Mouse (Mus musculus) thymus, adult 2 months (tissue): ENCODE measurements around the gene Lhfp. TPM values are rescaled to one million over a fixed set of nuclear protein-coding genes. Genes with fewer than 3 reads are reported as not detected.

Experiments
- DNase-seq: peaks from one replicate; pipeline ENCODE4 v3.0.0; 2021
- H3K27ac ChIP-seq: fragments of 200-500 bp; 2 replicates; pipeline ENCODE4 v1.5.1; 2012; ENCODE audit warnings: low read length, control low read depth; ENCODE audit not compliant: control insufficient read depth, insufficient read depth
- H3K27me3 ChIP-seq: fragments of 200-500 bp; 2 replicates; pipeline ENCODE4 v1.6.1; 2012; ENCODE audit warnings: mild to moderate bottlenecking, low read length, moderate library complexity, mixed read lengths; ENCODE audit not compliant: control insufficient read depth, insufficient read depth
- H3K36me3 ChIP-seq: fragments of 200-500 bp; 2 replicates; pipeline ENCODE4 v1.6.1; 2012; ENCODE audit warnings: mild to moderate bottlenecking, low read length, moderate library complexity; ENCODE audit not compliant: control insufficient read depth, insufficient read depth
- H3K4me1 ChIP-seq: fragments of 200-500 bp; replicated peaks from 2 replicates; pipeline ENCODE4 v1.6.1; 2012; ENCODE audit warnings: low read length; ENCODE audit not compliant: control insufficient read depth, insufficient read depth
- H3K4me3 ChIP-seq: fragments of 200-500 bp; 2 replicates; pipeline ENCODE4 v1.5.1; 2012; ENCODE audit warnings: mild to moderate bottlenecking, low read length, control low read depth, moderate library complexity; ENCODE audit not compliant: control insufficient read depth, insufficient read depth
- CTCF ChIP-seq: fragments of 200-500 bp; IDR thresholded peaks from 2 replicates; pipeline ENCODE4 v1.5.1; 2012; ENCODE audit warnings: mild to moderate bottlenecking, control low read depth, low read length, moderate library complexity, borderline replicate concordance; ENCODE audit not compliant: control insufficient read depth, poor library complexity, insufficient read depth; ENCODE audit errors: extremely low read depth
- POLR2A ChIP-seq: fragments of 200-500 bp; IDR thresholded peaks from 2 replicates; pipeline ENCODE4 v1.6.1; 2012; ENCODE audit warnings: mild to moderate bottlenecking, low read length, control low read depth, moderate library complexity; ENCODE audit not compliant: control insufficient read depth, poor library complexity, insufficient read depth; ENCODE audit errors: extremely low read depth
- WGBS: fragments of 180-500 bp; shearing (Covaris S2); methylation state at CpG from one replicate; pipeline ENCODE4 v1.1.7; 2018; 5-methylcytosine and 5-hydroxymethylcytosine counted together
- polyA plus RNA-seq: library from polyadenylated mRNA; depleted of rRNA; stranded (reverse); fragments of >200 nt; gene quantifications from 2 replicates; pipeline ENCODE4 v1.2.3, GENCODE M21; 2012

Gene Lhfp
- polyA plus RNA-seq, 1 experiment = 18.7 TPM

DNA sequence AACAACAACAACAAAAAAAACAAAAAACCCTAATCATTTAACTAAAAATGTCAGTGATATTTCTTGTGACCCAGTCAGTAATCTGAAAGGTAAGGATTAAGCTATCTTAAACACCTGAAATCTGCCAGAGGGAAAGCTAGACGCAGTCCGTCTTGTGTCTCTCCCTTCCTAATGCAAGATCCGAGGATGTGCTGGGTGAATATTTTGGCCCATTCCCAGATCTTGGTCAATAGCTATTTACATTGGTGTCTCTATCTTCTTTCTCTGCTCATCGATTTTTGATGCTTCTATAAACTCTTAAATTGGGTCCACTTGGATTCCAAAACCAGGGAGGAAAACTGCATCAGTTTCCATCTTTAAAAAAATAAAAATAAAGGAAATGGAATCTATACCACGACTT lies 104.6 kb downstream of the Lhfp start:
- WGBS = 87% methylated on average over 5 of the region's 5 CpGs
- no peak overlapping the region for H3K4me3 ChIP-seq
- no peaks in the 10 kb centered on the region for H3K4me1 ChIP-seq
- H3K27ac ChIP-seq = no peak overlapping the region
- no peaks in the 10 kb centered on the region for H3K36me3 ChIP-seq
- H3K27me3 ChIP-seq = no peaks in the 10 kb centered on the region
- no peak for DNase-seq
- TF ChIP-seq CTCF = no peak
- no peak for TF ChIP-seq POLR2A

DNA sequence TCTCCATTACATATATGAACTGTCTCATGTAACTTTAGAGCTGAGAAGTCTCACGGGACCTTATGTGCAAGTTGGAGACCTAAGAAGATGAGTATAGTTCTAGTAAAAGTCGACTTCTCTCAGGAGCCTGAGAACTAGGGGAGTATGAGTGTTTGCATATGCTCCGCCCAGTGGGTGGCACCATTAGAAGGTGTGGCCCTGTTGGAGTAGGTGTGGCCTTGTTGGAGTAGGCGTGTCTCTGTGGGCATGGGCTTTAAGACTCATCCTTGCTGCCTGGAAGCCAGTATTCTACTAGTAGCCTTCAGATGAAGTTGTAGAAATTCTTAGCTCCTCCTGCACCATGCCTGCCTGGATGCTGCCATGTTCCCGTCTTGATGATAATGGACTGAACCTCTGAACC lies 105.7 kb downstream of the Lhfp start:
- Histone ChIP-seq H3K4me3 (no peak overlapping the region), H3K36me3 (no peaks in the 10 kb centered on the region), H3K4me1 (no peaks in the 10 kb centered on the region), H3K27ac (no peak overlapping the region), H3K27me3 (no peaks in the 10 kb centered on the region)
- no peak for TF ChIP-seq POLR2A
- TF ChIP-seq CTCF = no peak
- 85% methylated on average over 5 of the region's 5 CpGs for WGBS
- no peak for DNase-seq

DNA sequence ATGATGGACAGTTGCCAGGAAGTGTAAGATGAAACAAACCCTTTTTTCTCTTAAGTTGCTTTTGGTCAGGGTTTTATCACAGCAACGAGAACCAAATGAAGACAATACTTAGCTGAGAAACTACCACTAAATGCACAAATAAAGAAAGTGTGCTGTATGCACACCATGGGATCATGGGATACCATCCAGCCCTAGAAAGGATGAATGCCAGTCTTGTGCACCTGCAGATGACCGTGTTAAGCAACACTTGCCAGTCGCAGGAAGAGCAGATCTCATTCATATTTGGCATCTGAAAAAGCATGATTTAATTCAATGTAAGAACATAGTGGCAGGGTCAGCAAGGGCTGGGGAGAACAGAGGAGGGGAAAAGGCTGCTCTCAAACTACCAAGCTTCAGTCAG lies 107.4 kb downstream of the Lhfp start:
- Histone ChIP-seq H3K4me1 (no peaks in the 10 kb centered on the region), H3K36me3 (no peaks in the 10 kb centered on the region), H3K4me3 (no peak overlapping the region), H3K27ac (no peak overlapping the region), H3K27me3 (no peaks in the 10 kb centered on the region)
- TF ChIP-seq CTCF (no peak), POLR2A (no peak)
- 93% methylated on average over 3 of the region's 3 CpGs for WGBS
- no peak for DNase-seq

DNA sequence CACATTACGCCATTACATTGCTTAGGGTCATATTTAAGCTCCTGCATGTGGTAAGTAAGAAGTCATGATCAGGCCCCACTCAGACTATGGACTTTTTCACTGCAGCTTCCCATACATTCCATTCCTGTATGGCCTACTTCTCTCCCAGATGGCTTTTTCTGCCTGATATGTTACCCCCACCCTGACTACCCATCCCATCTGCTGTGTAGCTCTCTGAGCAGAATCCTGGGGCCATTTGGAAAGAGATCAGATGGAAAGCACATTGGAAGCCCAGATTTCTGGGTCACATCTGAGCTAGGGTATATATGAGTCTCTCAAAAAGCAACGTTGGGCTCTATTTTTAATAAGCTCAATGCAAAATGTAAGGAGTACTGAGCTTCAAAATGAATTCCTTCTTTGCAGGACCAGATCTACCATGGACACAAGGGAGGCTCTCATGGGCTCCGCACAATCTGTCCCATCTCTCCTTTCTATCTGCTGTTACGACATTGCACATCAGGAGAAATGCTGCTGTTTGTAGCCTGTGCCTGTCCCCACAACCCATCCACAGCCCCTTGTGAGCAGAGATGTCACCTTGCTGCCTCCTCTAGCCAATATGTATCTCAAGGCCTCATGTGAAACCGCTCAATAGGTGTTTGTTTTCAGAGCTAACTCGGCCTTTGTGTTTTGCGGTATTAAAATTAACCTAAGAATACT lies 108.4 kb downstream of the Lhfp start:
- Histone ChIP-seq H3K4me1 (no peaks in the 10 kb centered on the region), H3K36me3 (no peaks in the 10 kb centered on the region), H3K27me3 (no peaks in the 10 kb centered on the region), H3K4me3 (no peak overlapping the region), H3K27ac (no peak overlapping the region)
- TF ChIP-seq CTCF (no peak), POLR2A (no peak)
- 91% methylated on average over 7 of the region's 7 CpGs for WGBS
- DNase-seq = no peak

DNA sequence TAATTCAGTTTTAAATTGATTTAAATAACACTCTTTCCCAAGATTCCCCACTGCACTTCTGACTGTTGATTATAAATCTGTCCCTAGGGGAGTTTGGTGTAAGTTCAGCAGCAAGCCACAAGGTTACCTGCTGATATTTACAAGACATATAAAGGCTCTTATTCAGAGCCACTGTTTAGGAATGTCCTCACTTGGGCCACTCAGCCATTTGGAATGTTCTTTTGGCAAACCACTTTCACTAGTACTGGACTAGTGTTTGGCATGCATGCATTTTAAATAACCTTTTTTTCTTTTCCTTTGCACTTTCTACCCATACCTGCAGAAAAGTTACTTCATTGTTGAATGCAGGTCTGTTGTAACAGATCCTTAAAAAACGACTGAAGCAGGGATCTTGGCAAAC lies 109.8 kb downstream of the Lhfp start:
- H3K4me3 ChIP-seq = no peak overlapping the region
- no peak overlapping the region for H3K27ac ChIP-seq
- TF ChIP-seq POLR2A = no peak
- TF ChIP-seq CTCF = no peak
- WGBS = 70% methylated on average over 1 of the region's 1 CpGs
- H3K27me3 ChIP-seq = no peaks in the 10 kb centered on the region
- DNase-seq = no peak
- H3K4me1 ChIP-seq = no peaks in the 10 kb centered on the region
- H3K36me3 ChIP-seq = no peaks in the 10 kb centered on the region

DNA sequence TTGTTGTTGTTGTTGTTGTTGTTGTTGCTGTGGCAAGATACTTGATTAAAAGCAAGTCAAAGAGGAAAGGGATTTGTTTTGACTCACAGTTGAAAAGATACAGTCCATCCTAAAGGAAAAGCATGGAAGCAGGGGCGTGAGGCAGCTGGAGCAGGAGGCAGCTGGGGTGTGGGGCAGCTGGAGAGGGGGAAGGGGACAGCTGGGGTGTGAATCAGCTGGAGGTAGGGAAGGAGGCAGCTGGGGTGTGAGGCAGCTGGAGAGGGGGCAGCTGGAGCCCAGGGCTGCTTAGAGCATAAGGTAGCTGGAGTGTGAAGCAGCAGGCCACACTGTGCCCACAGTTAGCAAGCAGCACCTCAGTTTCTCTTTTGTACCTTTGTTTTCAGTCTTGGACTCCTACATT lies 110.3 kb downstream of the Lhfp start:
- Histone ChIP-seq H3K27ac (no peak overlapping the region), H3K27me3 (no peaks in the 10 kb centered on the region), H3K4me1 (no peaks in the 10 kb centered on the region), H3K36me3 (no peaks in the 10 kb centered on the region), H3K4me3 (no peak overlapping the region)
- 86% methylated on average over 1 of the region's 1 CpGs for WGBS
- TF ChIP-seq CTCF (no peak), POLR2A (no peak)
- no peak for DNase-seq

DNA sequence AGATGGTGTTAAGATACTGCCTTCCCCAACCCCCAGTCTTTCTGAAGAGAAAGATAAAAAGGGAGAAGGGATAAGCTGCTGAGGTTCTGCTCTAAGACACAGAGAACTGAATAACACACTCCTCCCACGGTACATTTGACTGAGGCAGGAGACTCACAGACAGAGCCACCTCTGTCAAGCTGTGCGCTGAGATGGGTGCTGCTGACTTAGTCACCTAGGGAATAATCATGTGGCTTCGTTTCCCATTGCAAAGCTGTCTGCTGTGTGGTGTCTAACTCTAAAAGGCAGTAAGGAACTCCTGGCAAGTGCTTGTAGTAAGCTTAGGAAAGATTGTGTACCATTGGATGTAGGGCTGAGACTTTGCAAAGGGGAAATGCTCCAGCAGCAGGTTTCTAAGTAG lies 120.6 kb downstream of the Lhfp start:
- Histone ChIP-seq H3K4me1 (no peaks in the 10 kb centered on the region), H3K4me3 (no peak overlapping the region), H3K27me3 (no peaks in the 10 kb centered on the region), H3K27ac (no peak overlapping the region), H3K36me3 (no peaks in the 10 kb centered on the region)
- TF ChIP-seq POLR2A (no peak), CTCF (no peak)
- DNase-seq = no peak
- 87% methylated on average over 3 of the region's 3 CpGs for WGBS
